In the genomic region with DNA sequence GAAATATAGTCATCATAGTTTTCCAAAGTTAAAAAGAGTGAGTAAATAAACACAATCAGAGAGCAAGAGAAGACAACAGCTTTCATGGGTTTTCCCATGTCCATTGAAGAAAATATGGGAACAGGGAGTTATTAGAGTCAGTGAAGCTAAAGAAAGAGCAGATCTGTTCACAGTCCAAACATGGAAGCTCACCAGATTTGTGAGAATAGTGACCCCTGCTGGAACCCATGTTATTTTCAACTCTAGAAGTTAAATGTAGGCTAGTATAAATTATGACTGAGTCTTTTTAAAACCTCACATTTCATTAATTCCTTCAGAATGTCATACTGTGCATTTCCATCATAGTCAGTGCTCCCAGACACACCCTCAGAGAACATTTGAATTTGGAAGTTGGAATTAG, we compare ENCODE assay signal across 10 mouse cellular contexts. TPM values are rescaled to one million over a fixed set of nuclear protein-coding genes. Genes with fewer than 3 reads are reported as not detected.
DNase-seq lines count a peak whose midpoint lies in the region; ATAC-seq and TF ChIP-seq lines count a peak whose summit lies in the region.
"Had no signal": no experiment of that assay in that cellular context is flagged by ENCODE, and none has a peak within 500 bp of the region (broad histone marks: within the 10 kb centered on the region; RNA-seq: fewer than 3 reads in every experiment).

No protein-coding gene starts in this region.

- DNase-seq in heart, postnatal 0 days (ENCODE audit: low spot score), result peak; percentile 14
- DNase-seq in midbrain, embryonic 14.5 days, result peak; percentile 79
- no peak for DNase-seq in midbrain, embryonic 11.5 days (ENCODE audit: low spot score, missing footprints)
- DNase-seq in cerebellum, postnatal 10 days, result peak; percentile 59 to 85
- peak; percentile 16 for DNase-seq in retina, postnatal 7 days (ENCODE audit: low read depth, low spot score)
- DNase-seq in kidney, postnatal 4 days, result no peak
- no peak for DNase-seq in right cerebral cortex, postnatal 25 days
- DNase-seq: liver, embryonic 13.5 days had no signal

- no peaks in the 10 kb centered on the region for H3K27me3 ChIP-seq in heart, postnatal 0 days (ENCODE audit: control insufficient read depth, insufficient read depth, low read length)
- no peaks in the 10 kb centered on the region for H3K27me3 ChIP-seq in heart, embryonic 11.5 days (ENCODE audit: control insufficient read depth, insufficient read depth, low read length)
- no peaks in the 10 kb centered on the region for H3K27me3 ChIP-seq in midbrain, embryonic 14.5 days (ENCODE audit: control insufficient read depth, insufficient read depth, low read length)
- H3K27me3 ChIP-seq in midbrain, embryonic 11.5 days (ENCODE audit: control insufficient read depth, insufficient read depth, low read length), result no peaks in the 10 kb centered on the region
- H3K27me3 ChIP-seq: heart, embryonic 15.5 days; liver, embryonic 13.5 days had no signal

- no peaks in the 10 kb centered on the region for H3K4me1 ChIP-seq in heart, postnatal 0 days (ENCODE audit: control insufficient read depth, insufficient read depth)
- no peaks in the 10 kb centered on the region for H3K4me1 ChIP-seq in heart, embryonic 11.5 days (ENCODE audit: control insufficient read depth, insufficient read depth, low read length)
- no peaks in the 10 kb centered on the region for H3K4me1 ChIP-seq in midbrain, embryonic 14.5 days (ENCODE audit: control insufficient read depth, insufficient read depth, low read length)
- no peaks in the 10 kb centered on the region for H3K4me1 ChIP-seq in midbrain, embryonic 11.5 days (ENCODE audit: control insufficient read depth, insufficient read depth, low read length)
- H3K4me1 ChIP-seq: heart, embryonic 15.5 days; liver, embryonic 13.5 days had no signal

- H3K9me3 ChIP-seq in heart, postnatal 0 days (replicated peaks; ENCODE audit: control insufficient read depth, low read length), result no peaks in the 10 kb centered on the region
- H3K9me3 ChIP-seq in heart, embryonic 11.5 days (replicated peaks; ENCODE audit: control insufficient read depth, low read length), result no peaks in the 10 kb centered on the region
- no peaks in the 10 kb centered on the region for H3K9me3 ChIP-seq in midbrain, embryonic 14.5 days (ENCODE audit: control insufficient read depth, low read length)
- H3K9me3 ChIP-seq in midbrain, embryonic 11.5 days (ENCODE audit: control insufficient read depth, low read length), result no peaks in the 10 kb centered on the region
- H3K9me3 ChIP-seq: heart, embryonic 15.5 days; liver, embryonic 13.5 days had no signal

- H3K27ac ChIP-seq in heart, postnatal 0 days (ENCODE audit: low read depth), result no peak overlapping the region
- no peak overlapping the region for H3K27ac ChIP-seq in heart, embryonic 11.5 days (ENCODE audit: low read depth, low read length)
- no peak overlapping the region for H3K27ac ChIP-seq in midbrain, embryonic 14.5 days (replicated peaks; ENCODE audit: low read depth, low read length)
- H3K27ac ChIP-seq in midbrain, embryonic 11.5 days (ENCODE audit: low read depth, low read length), result no peak overlapping the region
- H3K27ac ChIP-seq: heart, embryonic 15.5 days; liver, embryonic 13.5 days had no signal

- TF ChIP-seq CTCF in heart, postnatal 0 days (IDR thresholded peaks at IDR 0.05; ENCODE audit: low read depth), result peak; percentile 18; the same call in 1 of the 2 replicates

- no peak for ATAC-seq in heart, postnatal 0 days (ENCODE audit: insufficient read depth, low read depth)
- no peak for ATAC-seq in heart, embryonic 11.5 days (replicated peaks; ENCODE audit: insufficient number of reproducible peaks, low FRiP score, low TSS enrichment)
- no peak for ATAC-seq in midbrain, embryonic 14.5 days (ENCODE audit: low FRiP score, low TSS enrichment)
- no peak for ATAC-seq in midbrain, embryonic 11.5 days (ENCODE audit: low FRiP score)

- H3K4me2 ChIP-seq in heart, postnatal 0 days (ENCODE audit: low read depth, low read length), result no peak overlapping the region
- no peak overlapping the region for H3K4me2 ChIP-seq in heart, embryonic 11.5 days
- H3K4me2 ChIP-seq in midbrain, embryonic 14.5 days (ENCODE audit: low read length), result no peak overlapping the region
- H3K4me2 ChIP-seq in midbrain, embryonic 11.5 days, result no peak overlapping the region
- H3K4me2 ChIP-seq: heart, embryonic 15.5 days; liver, embryonic 13.5 days had no signal

- no peak overlapping the region for H3K4me3 ChIP-seq in heart, postnatal 0 days (ENCODE audit: low read depth, low read length)
- H3K4me3 ChIP-seq in heart, embryonic 11.5 days (ENCODE audit: low read depth, low read length), result no peak overlapping the region
- H3K4me3 ChIP-seq in midbrain, embryonic 14.5 days (replicated peaks; ENCODE audit: low read depth, low read length), result no peak overlapping the region
- no peak overlapping the region for H3K4me3 ChIP-seq in midbrain, embryonic 11.5 days (ENCODE audit: low read depth, low read length)
- H3K4me3 ChIP-seq: heart, embryonic 15.5 days; liver, embryonic 13.5 days had no signal

- TF ChIP-seq EP300 in heart, postnatal 0 days (IDR thresholded peaks at IDR 0.05; ENCODE audit: low read depth), result no peak

- no peaks in the 10 kb centered on the region for H3K36me3 ChIP-seq in heart, postnatal 0 days (replicated peaks; ENCODE audit: control insufficient read depth, insufficient read depth, low read length)
- H3K36me3 ChIP-seq in heart, embryonic 11.5 days (ENCODE audit: control insufficient read depth, insufficient read depth, low read length), result no peaks in the 10 kb centered on the region
- H3K36me3 ChIP-seq in midbrain, embryonic 14.5 days (ENCODE audit: control insufficient read depth, insufficient read depth, low read length), result no peaks in the 10 kb centered on the region
- no peaks in the 10 kb centered on the region for H3K36me3 ChIP-seq in midbrain, embryonic 11.5 days (ENCODE audit: control insufficient read depth, insufficient read depth, low read length)
- H3K36me3 ChIP-seq: heart, embryonic 15.5 days; liver, embryonic 13.5 days had no signal

- H3K9ac ChIP-seq in heart, postnatal 0 days (replicated peaks; ENCODE audit: low read depth, low read length), result no peak overlapping the region
- H3K9ac ChIP-seq in heart, embryonic 11.5 days (ENCODE audit: low read depth, low read length), result no peak overlapping the region
- H3K9ac ChIP-seq in midbrain, embryonic 14.5 days (replicated peaks; ENCODE audit: low read length), result no peak overlapping the region
- no peak overlapping the region for H3K9ac ChIP-seq in midbrain, embryonic 11.5 days (ENCODE audit: low read length)
- H3K9ac ChIP-seq: heart, embryonic 15.5 days; liver, embryonic 13.5 days had no signal

RNA-seq across cellular contexts. Expression of gene 1700019D03Rik, which starts 12.6 kb away (rescaled TPM):
- total RNA-seq in heart, postnatal 0 days (2014; rRNA removed; ENCODE audit: low replicate concordance), result 0.04 TPM in 1 of 2 replicates, not detected in the other
- polyA plus RNA-seq in heart, postnatal 0 days (2015; fragmentation: Nextera tagmentation; extraction: Ambion mirVana), result 0.38 and 0.44 TPM in 2 replicates
- polyA plus RNA-seq in heart, embryonic 11.5 days (2014; fragmentation: Nextera tagmentation; extraction: Ambion mirVana), result 0.72 and 0.90 TPM in 2 replicates
- polyA plus RNA-seq in midbrain, embryonic 14.5 days (2014; fragmentation: Nextera tagmentation; extraction: Ambion mirVana), result 2.8 and 3.0 TPM in 2 replicates
- 2.5 and 3.3 TPM in 2 replicates for polyA plus RNA-seq in midbrain, embryonic 11.5 days (2014; fragmentation: Nextera tagmentation; extraction: Ambion mirVana)

RNA-seq across cellular contexts. Expression of gene Mstn, which starts 28.9 kb away (rescaled TPM):
- 1.4 and 2.4 TPM in 2 replicates for total RNA-seq in heart, postnatal 0 days (2014; rRNA removed; ENCODE audit: low replicate concordance)
- 0.33 and 0.40 TPM in 2 replicates for polyA plus RNA-seq in heart, postnatal 0 days (2015; fragmentation: Nextera tagmentation; extraction: Ambion mirVana)
- polyA plus RNA-seq in heart, embryonic 11.5 days (2014; fragmentation: Nextera tagmentation; extraction: Ambion mirVana), result 5.0 and 7.0 TPM in 2 replicates
- polyA plus RNA-seq in midbrain, embryonic 14.5 days (2014; fragmentation: Nextera tagmentation; extraction: Ambion mirVana), result 0.11 and 0.39 TPM in 2 replicates
- polyA plus RNA-seq in midbrain, embryonic 11.5 days (2014; fragmentation: Nextera tagmentation; extraction: Ambion mirVana), result 0.15 TPM in 1 of 2 replicates, not detected in the other

Comparison
In these comparisons a context has a peak if more than half of its experiments do, and no peak if none do; other contexts are left out.
1. DNase-seq: peak in heart, postnatal 0 days (single experiment), midbrain, embryonic 14.5 days (single experiment), cerebellum, postnatal 10 days (2 of 2) and retina, postnatal 7 days (single experiment); none in midbrain, embryonic 11.5 days (single experiment), kidney, postnatal 4 days (0 of 2) and right cerebral cortex, postnatal 25 days (single experiment).